Mouse (Mus musculus): ENCODE measurements around the gene Pogk. TPM values are rescaled to one million over a fixed set of nuclear protein-coding genes. Genes with fewer than 3 reads are reported as not detected.

The Pogk gene
- polyA plus RNA-seq, 1 experiment from 2014 or later = 20.0 TPM

DNA sequence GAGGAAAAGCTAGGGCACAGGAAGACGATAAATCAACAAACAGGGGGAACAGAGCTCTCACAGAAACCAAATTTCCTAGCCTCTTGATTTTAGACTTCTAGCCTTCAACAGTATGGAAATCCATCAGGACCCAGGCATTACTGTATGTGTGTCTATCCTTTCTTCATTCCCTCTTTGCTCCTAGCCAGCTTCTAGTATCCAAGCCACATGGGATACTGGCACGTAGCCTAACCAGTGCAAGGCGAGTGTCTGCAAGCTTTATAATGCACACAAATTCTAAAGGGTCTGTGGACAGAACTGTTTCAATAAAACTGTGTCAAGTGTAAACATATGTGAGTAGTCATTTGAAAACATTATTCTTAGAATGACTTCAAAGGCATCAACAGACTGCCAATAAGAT is 47.0 kb downstream of the Pogk start:
- Histone ChIP-seq H3K27me3 (ENCODE audit: control insufficient read depth, insufficient read depth, low read length) (no peaks in the 10 kb centered on the region), H3K36me3 (ENCODE audit: control insufficient read depth, insufficient read depth, low read length) (no peaks in the 10 kb centered on the region), H3K4me2 (replicated peaks; ENCODE audit: low read depth, low read length) (no peak overlapping the region), H3K9me3 (ENCODE audit: control insufficient read depth, low read length) (no peaks in the 10 kb centered on the region), H3K4me1 (ENCODE audit: control insufficient read depth, insufficient read depth, low read length) (no peaks in the 10 kb centered on the region), H3K27ac (ENCODE audit: low read depth, low read length) (no peak overlapping the region), H3K4me3 (ENCODE audit: low read length) (no peak overlapping the region), H3K9ac (ENCODE audit: low read depth, low read length) (no peak overlapping the region)
- WGBS = 84% methylated on average over 3 of the region's 3 CpGs
- ATAC-seq (ENCODE audit: low FRiP score, low TSS enrichment) = no peak

DNA sequence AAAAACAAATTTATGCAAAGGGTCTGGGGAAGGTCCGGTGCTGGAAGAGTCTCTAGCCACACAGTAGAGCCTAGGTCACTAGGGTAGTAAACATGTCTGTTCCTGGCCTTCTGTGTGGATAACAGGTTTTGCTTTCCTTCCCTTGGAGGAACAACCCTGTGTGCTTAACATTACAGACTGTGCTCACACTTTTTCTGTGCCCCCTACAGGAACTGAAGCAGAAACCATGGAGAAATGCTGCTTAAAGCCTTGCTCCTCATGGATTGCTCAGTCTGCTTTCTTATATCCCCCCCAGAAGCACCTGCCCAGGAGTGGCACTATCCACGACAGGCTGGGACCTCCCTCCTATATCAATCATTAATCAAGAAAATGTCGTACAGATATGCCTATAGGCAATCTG is 47.8 kb downstream of the Pogk start:
- Histone ChIP-seq H3K27ac (ENCODE audit: low read depth, low read length) (no peak overlapping the region), H3K9me3 (ENCODE audit: control insufficient read depth, low read length) (no peaks in the 10 kb centered on the region), H3K4me2 (replicated peaks; ENCODE audit: low read depth, low read length) (no peak overlapping the region), H3K27me3 (ENCODE audit: control insufficient read depth, insufficient read depth, low read length) (no peaks in the 10 kb centered on the region), H3K4me1 (ENCODE audit: control insufficient read depth, insufficient read depth, low read length) (no peaks in the 10 kb centered on the region), H3K9ac (ENCODE audit: low read depth, low read length) (no peak overlapping the region), H3K4me3 (ENCODE audit: low read length) (no peak overlapping the region), H3K36me3 (ENCODE audit: control insufficient read depth, insufficient read depth, low read length) (no peaks in the 10 kb centered on the region)
- WGBS = 60% methylated on average over 3 of the region's 3 CpGs
- no peak for ATAC-seq (ENCODE audit: low FRiP score, low TSS enrichment)

DNA sequence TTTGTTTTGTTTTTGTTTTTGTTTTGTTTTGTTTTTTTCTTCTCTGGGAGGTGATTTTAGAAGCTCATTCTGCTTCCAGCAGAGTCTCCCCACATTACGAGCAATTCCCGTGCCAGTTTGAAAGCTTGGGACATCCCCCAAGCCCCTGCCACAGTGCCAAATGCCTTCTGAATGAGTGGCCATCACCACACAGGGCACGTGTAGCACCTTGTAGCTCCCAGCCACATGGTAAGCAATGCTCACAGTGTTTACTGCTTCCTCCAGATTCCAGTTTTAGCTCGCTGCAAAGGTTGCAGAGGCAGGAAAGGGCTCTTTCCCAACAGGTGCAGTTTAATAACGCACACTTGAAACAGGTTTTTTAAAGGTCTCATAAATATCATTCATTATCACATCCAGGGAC is 48.8 kb downstream of the Pogk start:
- no peak overlapping the region for H3K27ac ChIP-seq (ENCODE audit: low read depth, low read length)
- no peaks in the 10 kb centered on the region for H3K4me1 ChIP-seq (ENCODE audit: control insufficient read depth, insufficient read depth, low read length)
- no peaks in the 10 kb centered on the region for H3K36me3 ChIP-seq (ENCODE audit: control insufficient read depth, insufficient read depth, low read length)
- H3K9ac ChIP-seq (ENCODE audit: low read depth, low read length) = no peak overlapping the region
- H3K9me3 ChIP-seq (ENCODE audit: control insufficient read depth, low read length) = no peaks in the 10 kb centered on the region
- ATAC-seq (ENCODE audit: low FRiP score, low TSS enrichment) = no peak
- H3K27me3 ChIP-seq (ENCODE audit: control insufficient read depth, insufficient read depth, low read length) = no peaks in the 10 kb centered on the region
- no peak overlapping the region for H3K4me2 ChIP-seq (replicated peaks; ENCODE audit: low read depth, low read length)
- no peak overlapping the region for H3K4me3 ChIP-seq (ENCODE audit: low read length)
- WGBS = 53% methylated on average over 5 of the region's 5 CpGs

DNA sequence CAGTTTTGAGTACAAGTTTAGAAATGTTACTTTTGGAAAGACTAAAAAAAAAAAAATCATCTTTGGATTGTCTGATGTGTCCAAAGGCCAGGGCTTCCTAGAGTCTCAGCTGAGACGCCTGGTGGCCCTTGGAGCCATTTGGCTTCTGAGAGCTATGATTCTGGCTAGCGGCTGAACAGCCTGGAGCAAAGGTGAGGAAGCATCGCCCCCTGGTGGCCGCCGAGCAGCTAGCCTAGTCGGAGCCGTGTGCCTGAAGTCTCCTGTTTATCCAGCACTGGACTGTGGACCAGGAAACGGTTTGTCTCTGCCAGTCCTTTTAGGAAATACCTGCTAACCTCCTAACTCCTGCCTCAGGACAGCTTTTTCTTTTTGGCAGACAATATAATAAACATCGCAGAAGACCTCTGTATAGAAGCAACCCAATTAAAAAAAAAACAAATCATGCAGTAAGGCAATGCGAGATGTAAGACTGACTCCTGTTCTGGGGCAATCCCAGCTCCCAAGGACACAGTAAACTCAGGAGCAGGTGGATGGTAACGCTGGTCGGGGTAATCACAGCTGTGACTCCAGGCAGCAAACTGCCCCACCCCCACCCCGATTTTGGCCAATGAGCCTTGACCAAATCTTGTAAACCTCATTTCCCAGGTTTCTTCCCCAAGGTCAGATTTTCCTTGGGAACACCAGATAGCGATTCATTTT is 49.4 kb downstream of the Pogk start:
- no peak overlapping the region for H3K4me3 ChIP-seq (ENCODE audit: low read length)
- no peak overlapping the region for H3K27ac ChIP-seq (ENCODE audit: low read depth, low read length)
- H3K9ac ChIP-seq (ENCODE audit: low read depth, low read length) = no peak overlapping the region
- no peaks in the 10 kb centered on the region for H3K9me3 ChIP-seq (ENCODE audit: control insufficient read depth, low read length)
- WGBS = 23% methylated on average over 14 of the region's 14 CpGs
- no peak overlapping the region for H3K4me2 ChIP-seq (replicated peaks; ENCODE audit: low read depth, low read length)
- ATAC-seq (ENCODE audit: low FRiP score, low TSS enrichment) = peak; percentile 87; the same call in 1 of the 2 replicates
- no peaks in the 10 kb centered on the region for H3K27me3 ChIP-seq (ENCODE audit: control insufficient read depth, insufficient read depth, low read length)
- H3K36me3 ChIP-seq (ENCODE audit: control insufficient read depth, insufficient read depth, low read length) = no peaks in the 10 kb centered on the region
- no peaks in the 10 kb centered on the region for H3K4me1 ChIP-seq (ENCODE audit: control insufficient read depth, insufficient read depth, low read length)

DNA sequence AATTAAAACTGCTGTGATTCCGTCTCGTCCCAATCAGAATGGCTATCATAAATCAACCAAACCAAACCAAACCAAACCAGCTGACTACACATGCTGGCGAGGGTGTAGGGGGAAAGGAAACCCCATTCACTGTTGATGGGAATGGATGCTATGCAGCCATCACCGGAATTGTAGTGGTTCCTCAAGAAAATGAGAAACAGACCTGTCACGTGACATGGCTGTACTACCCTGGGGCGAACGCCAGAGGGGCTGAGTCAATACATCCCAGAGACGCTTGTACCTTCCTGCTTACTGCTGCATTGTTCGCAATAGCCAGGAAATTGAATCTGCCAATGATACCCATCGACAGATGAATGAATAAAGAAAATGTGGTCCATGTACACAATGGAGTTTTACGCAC is 59.9 kb downstream of the Pogk start:
- H3K36me3 ChIP-seq (ENCODE audit: control insufficient read depth, insufficient read depth, low read length) = no peaks in the 10 kb centered on the region
- no peak overlapping the region for H3K4me2 ChIP-seq (replicated peaks; ENCODE audit: low read depth, low read length)
- no peak overlapping the region for H3K27ac ChIP-seq (ENCODE audit: low read depth, low read length)
- WGBS = 70% methylated on average over 11 of the region's 11 CpGs
- H3K4me3 ChIP-seq (ENCODE audit: low read length) = no peak overlapping the region
- H3K4me1 ChIP-seq (ENCODE audit: control insufficient read depth, insufficient read depth, low read length) = no peaks in the 10 kb centered on the region
- no peaks in the 10 kb centered on the region for H3K27me3 ChIP-seq (ENCODE audit: control insufficient read depth, insufficient read depth, low read length)
- H3K9ac ChIP-seq (ENCODE audit: low read depth, low read length) = no peak overlapping the region
- ATAC-seq (ENCODE audit: low FRiP score, low TSS enrichment) = no peak
- H3K9me3 ChIP-seq (ENCODE audit: control insufficient read depth, low read length) = no peaks in the 10 kb centered on the region

DNA sequence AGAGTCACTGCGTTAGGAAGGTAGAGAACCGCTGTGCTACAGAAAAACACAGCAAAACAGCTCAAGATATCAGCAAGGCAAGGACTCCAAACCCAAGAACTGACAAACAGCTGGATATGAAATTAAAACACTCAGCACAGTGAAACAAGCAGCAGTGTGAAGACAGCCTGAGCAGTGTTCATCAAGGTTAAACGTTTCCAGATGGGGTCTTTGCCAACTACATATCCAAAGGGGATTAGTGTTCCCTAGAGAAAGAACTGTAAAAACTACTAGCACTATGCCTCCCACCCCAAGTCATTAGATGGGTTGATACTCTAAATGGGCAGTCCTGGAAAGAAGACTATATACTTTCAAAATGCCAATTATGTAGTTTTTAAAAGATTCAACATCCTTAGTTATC is 60.3 kb downstream of the Pogk start:
- Histone ChIP-seq H3K27ac (ENCODE audit: low read depth, low read length) (no peak overlapping the region), H3K36me3 (ENCODE audit: control insufficient read depth, insufficient read depth, low read length) (no peaks in the 10 kb centered on the region), H3K9me3 (ENCODE audit: control insufficient read depth, low read length) (no peaks in the 10 kb centered on the region), H3K4me2 (replicated peaks; ENCODE audit: low read depth, low read length) (no peak overlapping the region), H3K4me1 (ENCODE audit: control insufficient read depth, insufficient read depth, low read length) (no peaks in the 10 kb centered on the region), H3K27me3 (ENCODE audit: control insufficient read depth, insufficient read depth, low read length) (no peaks in the 10 kb centered on the region), H3K4me3 (ENCODE audit: low read length) (no peak overlapping the region), H3K9ac (ENCODE audit: low read depth, low read length) (no peak overlapping the region)
- WGBS = 62% methylated on average over 3 of the region's 3 CpGs
- ATAC-seq (ENCODE audit: low FRiP score, low TSS enrichment) = no peak

DNA sequence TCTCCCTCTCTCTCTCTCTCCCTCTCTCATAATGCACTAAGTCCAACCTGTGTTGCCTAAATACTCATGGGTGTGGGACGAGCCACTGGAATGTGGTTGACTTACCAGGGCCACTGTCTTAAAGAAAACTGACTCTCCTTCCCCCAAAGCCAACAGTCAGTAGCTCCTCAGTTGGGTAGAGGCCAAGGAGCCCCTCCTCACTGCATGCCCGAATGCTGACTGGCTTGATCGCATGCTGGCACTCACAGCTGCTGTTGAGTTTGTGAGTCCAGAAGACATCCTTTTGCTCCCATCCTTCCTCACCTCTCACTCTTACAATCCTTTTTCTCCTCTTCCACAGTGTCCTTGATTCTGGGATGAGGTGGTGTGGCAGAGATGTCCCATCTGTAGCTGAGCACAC is 62.8 kb downstream of the Pogk start:
- ATAC-seq (ENCODE audit: low FRiP score, low TSS enrichment) = no peak
- no peaks in the 10 kb centered on the region for H3K36me3 ChIP-seq (ENCODE audit: control insufficient read depth, insufficient read depth, low read length)
- H3K4me2 ChIP-seq (replicated peaks; ENCODE audit: low read depth, low read length) = no peak overlapping the region
- 78% methylated on average over 3 of the region's 3 CpGs for WGBS
- no peaks in the 10 kb centered on the region for H3K4me1 ChIP-seq (ENCODE audit: control insufficient read depth, insufficient read depth, low read length)
- H3K9me3 ChIP-seq (ENCODE audit: control insufficient read depth, low read length) = no peaks in the 10 kb centered on the region
- no peak overlapping the region for H3K9ac ChIP-seq (ENCODE audit: low read depth, low read length)
- no peak overlapping the region for H3K4me3 ChIP-seq (ENCODE audit: low read length)
- H3K27ac ChIP-seq (ENCODE audit: low read depth, low read length) = no peak overlapping the region
- no peaks in the 10 kb centered on the region for H3K27me3 ChIP-seq (ENCODE audit: control insufficient read depth, insufficient read depth, low read length)

DNA sequence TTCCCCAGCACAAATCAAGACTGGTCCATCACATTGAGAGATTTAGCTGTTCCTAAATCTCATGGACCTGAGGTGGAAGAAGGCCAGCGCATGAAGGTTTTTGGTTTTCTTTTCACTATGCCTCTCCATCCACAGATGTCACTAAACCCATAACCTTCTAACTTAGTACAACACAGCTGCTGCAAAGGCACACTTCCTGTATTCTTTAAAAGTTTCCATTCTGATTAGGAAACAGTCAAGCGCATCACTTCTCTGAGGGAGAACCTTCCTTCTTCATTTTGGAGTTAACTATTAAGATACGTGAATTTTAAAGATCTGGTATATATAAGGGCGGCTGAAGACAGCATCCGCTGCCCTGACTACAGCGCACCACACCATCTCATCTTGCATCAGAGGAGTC is 64.1 kb downstream of the Pogk start:
- Histone ChIP-seq H3K27ac (ENCODE audit: low read depth, low read length) (no peak overlapping the region), H3K4me3 (ENCODE audit: low read length) (no peak overlapping the region), H3K36me3 (ENCODE audit: control insufficient read depth, insufficient read depth, low read length) (no peaks in the 10 kb centered on the region), H3K27me3 (ENCODE audit: control insufficient read depth, insufficient read depth, low read length) (no peaks in the 10 kb centered on the region), H3K9me3 (ENCODE audit: control insufficient read depth, low read length) (no peaks in the 10 kb centered on the region), H3K9ac (ENCODE audit: low read depth, low read length) (no peak overlapping the region), H3K4me1 (ENCODE audit: control insufficient read depth, insufficient read depth, low read length) (no peaks in the 10 kb centered on the region), H3K4me2 (replicated peaks; ENCODE audit: low read depth, low read length) (no peak overlapping the region)
- ATAC-seq (ENCODE audit: low FRiP score, low TSS enrichment) = no peak
- 88% methylated on average over 6 of the region's 6 CpGs for WGBS

DNA sequence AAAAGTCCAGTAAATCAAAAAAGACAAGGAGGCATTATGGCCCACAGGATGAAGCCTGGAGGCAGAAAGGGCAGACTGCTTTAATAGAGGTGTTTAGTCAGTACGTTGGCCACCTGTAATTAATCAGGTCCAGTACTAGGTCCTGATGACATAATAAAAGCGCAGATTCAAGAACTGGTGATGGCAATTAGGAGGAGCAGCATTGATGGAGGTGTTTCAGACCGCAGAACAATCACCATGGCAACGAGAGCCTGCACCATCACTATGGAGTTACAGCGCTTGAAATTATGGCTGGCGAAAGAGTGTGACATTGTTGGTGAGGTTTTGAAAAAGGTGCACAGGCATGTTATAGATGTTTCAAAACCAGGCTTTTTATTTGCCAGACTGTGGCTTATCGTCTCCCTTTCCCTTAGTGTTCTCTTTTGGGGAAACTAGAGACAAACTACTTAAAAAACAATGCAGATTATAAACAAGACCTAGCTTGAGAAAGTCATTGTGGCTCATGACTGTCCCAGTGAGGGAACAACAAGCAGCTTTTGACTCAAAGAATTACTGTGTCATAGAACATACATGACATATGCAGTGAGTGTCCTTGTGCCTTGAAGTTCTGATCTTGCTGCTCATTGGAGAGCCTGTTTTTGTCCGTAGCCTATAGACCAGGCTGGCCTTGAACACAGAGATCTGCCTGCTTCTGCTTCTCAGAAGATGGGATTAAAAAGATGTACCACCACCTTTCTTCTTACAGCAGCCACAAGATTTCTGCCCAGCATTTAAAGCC is 65.2 kb downstream of the Pogk start:
- Histone ChIP-seq H3K27ac (ENCODE audit: low read depth, low read length) (no peak overlapping the region), H3K27me3 (ENCODE audit: control insufficient read depth, insufficient read depth, low read length) (no peaks in the 10 kb centered on the region), H3K9me3 (ENCODE audit: control insufficient read depth, low read length) (no peaks in the 10 kb centered on the region), H3K36me3 (ENCODE audit: control insufficient read depth, insufficient read depth, low read length) (no peaks in the 10 kb centered on the region), H3K9ac (ENCODE audit: low read depth, low read length) (no peak overlapping the region), H3K4me3 (ENCODE audit: low read length) (no peak overlapping the region), H3K4me1 (ENCODE audit: control insufficient read depth, insufficient read depth, low read length) (no peaks in the 10 kb centered on the region), H3K4me2 (replicated peaks; ENCODE audit: low read depth, low read length) (no peak overlapping the region)
- no peak for ATAC-seq (ENCODE audit: low FRiP score, low TSS enrichment)
- 76% methylated on average over 8 of the region's 8 CpGs for WGBS

All from kidney, embryonic 14.5 days (tissue).